Mouse (Mus musculus) skeletal muscle tissue, postnatal 0 days (tissue): ENCODE data around the gene 3300002I08Rik. TPM values are rescaled to one million over a fixed set of nuclear protein-coding genes. Genes with fewer than 3 reads are reported as not detected.

ENCODE experiments used
- polyA plus RNA-seq: library from polyadenylated mRNA; unstranded; fragments of >200 nt; fragmentation: Nextera tagmentation; extraction: Ambion mirVana; gene quantifications from 2 replicates; pipeline ENCODE4 v1.2.1, GENCODE M21; 2015

Gene 3300002I08Rik
- polyA plus RNA-seq, result 2.3 and 3.3 TPM in 2 replicates

GRCm38 (mm10) chr2:150362113-150362877 is at the start of gene 3300002I08Rik:
3300002I08Rik (minus strand) TSS chr2:150362765.

GRCm38 (mm10) chr2:150323402-150323801 is 39.2 kb downstream of the 3300002I08Rik start, which contains the start of gene Gm10130:
Gm10130 (plus strand) TSS chr2:150323702.

Other genes with a start within 250 kb of the 3300002I08Rik start
- 5.7 and 6.1 TPM in 2 replicates for gene Zfp120, start 226.1 kb downstream of the 3300002I08Rik start, polyA plus RNA-seq
- gene Gm10770, start 183.1 kb downstream of the 3300002I08Rik start, polyA plus RNA-seq, result not detected in 2 replicates
- not detected in 2 replicates for gene Gm14139, start 181.0 kb downstream of the 3300002I08Rik start, polyA plus RNA-seq
- 2.2 and 3.0 TPM in 2 replicates for gene Zfp937, start 144.7 kb downstream of the 3300002I08Rik start, polyA plus RNA-seq
- gene Gm21994, start 107.2 kb downstream of the 3300002I08Rik start, polyA plus RNA-seq, result 2.2 and 2.3 TPM in 2 replicates
- not detected in 2 replicates for gene Gm14124, start 105.2 kb downstream of the 3300002I08Rik start, polyA plus RNA-seq
- 1.3 and 1.4 TPM in 2 replicates for gene Gm10130, start 39.1 kb downstream of the 3300002I08Rik start, polyA plus RNA-seq
- gene Zfp442, start 88.7 kb upstream of the 3300002I08Rik start, polyA plus RNA-seq, result 2.4 and 2.8 TPM in 2 replicates
- gene Zfp345, start 122.3 kb upstream of the 3300002I08Rik start, polyA plus RNA-seq, result 0.06 TPM in 1 of 2 replicates, not detected in the other
- 3.8 and 5.6 TPM in 2 replicates for gene Cst7, start 207.7 kb upstream of the 3300002I08Rik start, polyA plus RNA-seq
- gene Apmap, start 245.8 kb upstream of the 3300002I08Rik start, polyA plus RNA-seq, result 27.1 and 85.5 TPM in 2 replicates